Mouse (Mus musculus) bone marrow macrophage, adult 2 months (primary cell): ENCODE measurements around the gene Kalrn. TPM values are rescaled to one million over a fixed set of nuclear protein-coding genes. Genes with fewer than 3 reads are reported as not detected.

Experiments used
- H3K27ac ChIP-seq: 2 replicates; pipeline ENCODE4 v1.5.1; 2012; ENCODE audit warnings: low read depth, low read length; ENCODE audit not compliant: insufficient read depth
- H3K4me1 ChIP-seq: 2 replicates; pipeline ENCODE4 v1.6.1; 2012; ENCODE audit warnings: low read length; ENCODE audit not compliant: control insufficient read depth, insufficient read depth
- H3K4me3 ChIP-seq: 2 replicates; pipeline ENCODE4 v1.5.1; 2012; ENCODE audit warnings: mild to moderate bottlenecking, low read length, moderate library complexity; ENCODE audit not compliant: insufficient read depth
- CTCF ChIP-seq: IDR thresholded peaks from 2 replicates; pipeline ENCODE4 v1.5.1; 2012; ENCODE audit warnings: low read depth, mild to moderate bottlenecking, low read length, moderate library complexity
- POLR2A ChIP-seq: IDR thresholded peaks from 2 replicates; pipeline ENCODE4 v1.6.1; 2012; ENCODE audit warnings: mild to moderate bottlenecking, low read depth, low read length, borderline replicate concordance
- polyA plus RNA-seq: library from polyadenylated mRNA; stranded (reverse); fragments of >200 nt; gene quantifications from 2 replicates; pipeline ENCODE4 v1.2.4, GENCODE M21; 2012; ENCODE audit not compliant: missing spikeins, insufficient read depth, insufficient read length

Gene Kalrn
- polyA plus RNA-seq, 1 experiment = not detected

DNA sequence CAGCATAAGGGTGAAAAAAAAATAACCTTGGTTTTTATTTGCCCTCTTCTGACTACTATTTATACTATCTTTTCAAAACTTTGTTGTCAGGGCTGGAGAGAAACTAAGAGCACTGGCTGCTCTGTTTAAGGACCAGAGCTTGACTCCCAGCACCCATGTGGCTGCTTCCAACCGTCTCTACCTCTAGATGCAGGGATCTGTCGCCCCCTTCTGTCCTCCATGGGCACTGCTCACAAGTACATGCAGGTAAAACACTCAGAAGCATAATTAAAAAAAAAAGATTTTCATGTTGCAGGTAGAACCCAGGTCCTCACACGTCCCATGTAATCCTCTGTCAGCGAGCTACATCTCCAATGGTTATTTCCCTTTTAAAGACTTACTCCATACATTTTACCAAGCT, 499.4 kb downstream of the Kalrn start:
- no peak for TF ChIP-seq CTCF
- no peak for TF ChIP-seq POLR2A
- no peaks in the 10 kb centered on the region for H3K4me1 ChIP-seq
- H3K27ac ChIP-seq = no peak overlapping the region
- no peak overlapping the region for H3K4me3 ChIP-seq

DNA sequence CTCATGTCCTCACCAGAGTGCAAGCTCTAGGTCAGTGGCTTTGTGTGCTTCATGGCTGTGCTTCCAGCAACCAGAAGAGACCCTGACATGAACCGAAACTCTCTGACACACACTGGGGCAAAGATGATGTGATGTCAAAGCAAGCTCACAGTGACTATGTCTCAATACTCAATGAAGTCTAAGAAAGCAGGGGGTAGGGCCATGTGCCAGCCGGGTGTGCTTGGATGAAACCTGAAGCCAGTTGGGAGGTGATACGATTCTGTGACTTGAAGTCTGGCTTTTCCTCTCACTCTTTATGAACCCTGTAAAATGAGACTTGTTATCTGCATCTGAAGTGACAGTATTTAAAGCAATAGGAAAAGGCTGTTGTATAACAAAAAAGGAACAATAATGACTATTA, 501.2 kb downstream of the Kalrn start:
- no peak for TF ChIP-seq CTCF
- Histone ChIP-seq H3K4me3 (no peak overlapping the region), H3K27ac (no peak overlapping the region), H3K4me1 (no peaks in the 10 kb centered on the region)

- H3K4me3 ChIP-seq = no peak overlapping the region
- H3K4me1 ChIP-seq = no peaks in the 10 kb centered on the region
- H3K27ac ChIP-seq = no peak overlapping the region
- TF ChIP-seq CTCF = no peak
- no peak for TF ChIP-seq POLR2A
These were observed 502.0 kb downstream of the Kalrn start for GRCm38 (mm10) chr16:34071223-34071825.

- TF ChIP-seq CTCF (no peak), POLR2A (no peak)
- Histone ChIP-seq H3K27ac (no peak overlapping the region), H3K4me1 (no peaks in the 10 kb centered on the region), H3K4me3 (no peak overlapping the region)
These were observed 503.9 kb downstream of the Kalrn start for GRCm38 (mm10) chr16:34069481-34069880.

GRCm38 (mm10) chr16:34066922-34067321, 506.4 kb downstream of the Kalrn start:
- no peak overlapping the region for H3K27ac ChIP-seq
- no peak for TF ChIP-seq POLR2A
- TF ChIP-seq CTCF = no peak
- H3K4me3 ChIP-seq = no peak overlapping the region
- no peaks in the 10 kb centered on the region for H3K4me1 ChIP-seq

DNA sequence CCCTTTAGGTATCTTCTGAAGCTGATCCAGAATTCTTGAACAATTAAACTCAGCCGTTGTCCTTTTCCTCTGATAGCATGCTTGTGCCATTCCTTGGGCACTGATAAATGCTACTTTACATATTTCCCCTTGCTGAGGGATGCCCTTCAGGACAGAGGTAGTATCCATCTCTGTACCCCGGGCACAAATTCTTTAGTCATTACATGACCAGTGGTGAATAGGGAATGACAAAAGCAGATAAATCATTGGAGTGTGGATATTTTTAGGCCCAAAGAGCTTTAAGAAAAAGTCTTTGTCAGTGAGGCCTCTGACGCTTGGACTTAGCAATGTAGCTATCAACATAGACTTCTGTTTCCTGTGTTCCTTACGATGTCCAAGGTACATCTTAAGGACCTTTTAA, 507.0 kb downstream of the Kalrn start:
- H3K4me3 ChIP-seq = no peak overlapping the region
- no peak overlapping the region for H3K27ac ChIP-seq
- TF ChIP-seq CTCF = no peak
- no peak for TF ChIP-seq POLR2A
- H3K4me1 ChIP-seq = no peaks in the 10 kb centered on the region

- TF ChIP-seq CTCF (no peak), POLR2A (no peak)
- no peaks in the 10 kb centered on the region for H3K4me1 ChIP-seq
- H3K27ac ChIP-seq = no peak overlapping the region
These were observed 510.0 kb downstream of the Kalrn start for GRCm38 (mm10) chr16:34063313-34063712.

GRCm38 (mm10) chr16:34061661-34062060, 511.7 kb downstream of the Kalrn start:
- Histone ChIP-seq H3K27ac (no peak overlapping the region), H3K4me3 (no peak overlapping the region), H3K4me1 (no peaks in the 10 kb centered on the region)
- no peak for TF ChIP-seq CTCF
- TF ChIP-seq POLR2A = no peak

More at GRCm38 (mm10) chr16:34063313-34063712, 510.0 kb downstream of the Kalrn start:
- no peak overlapping the region for H3K4me3 ChIP-seq

- Histone ChIP-seq H3K4me1 (no peaks in the 10 kb centered on the region), H3K27ac (no peak overlapping the region), H3K4me3 (no peak overlapping the region)
- TF ChIP-seq POLR2A (no peak), CTCF (no peak)
These were observed 514.7 kb downstream of the Kalrn start for GRCm38 (mm10) chr16:34058611-34059010.

DNA sequence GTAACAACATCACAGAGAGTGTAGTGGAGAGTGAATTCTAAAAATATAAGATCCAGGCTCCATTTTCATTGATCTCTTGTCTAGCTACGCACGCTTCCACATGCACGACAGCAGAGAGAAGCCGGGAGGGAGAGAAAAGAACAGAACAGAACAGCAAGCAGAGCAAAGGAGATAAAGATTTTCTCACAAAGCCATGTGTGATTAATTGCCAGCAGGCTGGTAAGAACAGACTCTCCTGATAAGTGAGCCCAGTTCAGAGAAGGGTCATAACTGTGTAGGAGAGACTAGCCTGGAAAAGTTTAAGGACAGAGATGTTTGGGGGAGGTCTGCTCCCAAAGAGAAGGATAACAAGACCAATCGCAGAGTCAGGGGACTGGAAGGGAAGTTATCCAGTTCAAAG, 515.9 kb downstream of the Kalrn start:
- no peak overlapping the region for H3K4me3 ChIP-seq
- H3K27ac ChIP-seq = no peak overlapping the region
- H3K4me1 ChIP-seq = no peaks in the 10 kb centered on the region
- no peak for TF ChIP-seq POLR2A
- no peak for TF ChIP-seq CTCF
